Comparison of ENCODE assay signal across 19 mouse cellular contexts in the genomic region with DNA sequence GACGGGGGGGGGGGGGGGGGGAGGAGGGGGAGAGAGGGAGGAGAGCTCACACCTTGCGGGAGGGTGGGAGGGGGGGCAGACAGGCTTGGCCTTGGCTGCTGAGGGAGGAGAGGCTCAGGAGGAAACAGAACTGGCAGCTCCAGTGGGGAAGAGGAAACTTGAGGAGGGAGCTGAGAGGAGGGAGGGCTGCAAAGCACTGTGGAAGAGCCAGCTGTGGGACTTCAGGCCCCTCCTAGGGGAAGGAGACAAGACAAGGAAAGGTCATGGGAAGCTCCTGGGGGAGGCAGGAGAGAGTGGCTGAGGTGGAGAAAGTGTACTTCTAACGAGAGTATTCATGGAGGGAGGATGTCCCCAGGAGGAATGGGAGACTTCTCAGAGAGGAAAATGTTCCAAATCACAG. TPM values are rescaled to one million over a fixed set of nuclear protein-coding genes. Genes with fewer than 3 reads are reported as not detected.
DNase-seq lines count a peak whose midpoint lies in the region; ATAC-seq and TF ChIP-seq lines count a peak whose summit lies in the region.
"Had no signal": no experiment of that assay in that cellular context is flagged by ENCODE, and none has a peak within 500 bp of the region (broad histone marks: within the 10 kb centered on the region; RNA-seq: fewer than 3 reads in every experiment).

No protein-coding gene starts in this region.

- H3K36me3 ChIP-seq in forebrain, embryonic 11.5 days (ENCODE audit: control insufficient read depth, insufficient read depth, low read length) = no peaks in the 10 kb centered on the region
- H3K36me3 ChIP-seq in forebrain, embryonic 16.5 days (ENCODE audit: control insufficient read depth, insufficient read depth) = no peaks in the 10 kb centered on the region
- no peaks in the 10 kb centered on the region for H3K36me3 ChIP-seq in kidney, postnatal 0 days (ENCODE audit: insufficient read depth, low read length)
- H3K36me3 ChIP-seq in testis, adult 2 months (ENCODE audit: control insufficient read depth, insufficient read depth, low read length) = no peaks in the 10 kb centered on the region
- no peaks in the 10 kb centered on the region for H3K36me3 ChIP-seq in limb, embryonic 14.5 days (ENCODE audit: control insufficient read depth, insufficient read depth, low read length)
- H3K36me3 ChIP-seq: midbrain, embryonic 15.5 days had no signal

- no peaks in the 10 kb centered on the region for H3K4me1 ChIP-seq in forebrain, embryonic 11.5 days (replicated peaks; ENCODE audit: control insufficient read depth, insufficient read depth, low read length)
- peaks cover 13% of the 10 kb centered on the region for H3K4me1 ChIP-seq in forebrain, embryonic 16.5 days (replicated peaks; ENCODE audit: control insufficient read depth, insufficient read depth, low read length)
- peaks cover 11% of the 10 kb centered on the region; the same call in 1 of the 2 replicates for H3K4me1 ChIP-seq in kidney, postnatal 0 days (replicated peaks; ENCODE audit: insufficient read depth, low read length)
- H3K4me1 ChIP-seq in testis, adult 2 months (ENCODE audit: control insufficient read depth, insufficient read depth, low read length) = no peaks in the 10 kb centered on the region
- H3K4me1 ChIP-seq in limb, embryonic 14.5 days (ENCODE audit: control insufficient read depth, insufficient read depth, low read length) = peaks cover 7% of the 10 kb centered on the region; the same call in 1 of the 2 replicates

- no peak overlapping the region for H3K4me3 ChIP-seq in forebrain, embryonic 11.5 days (ENCODE audit: low read depth, low read length)
- no peak overlapping the region for H3K4me3 ChIP-seq in forebrain, embryonic 16.5 days (replicated peaks; ENCODE audit: low read length)
- H3K4me3 ChIP-seq in kidney, postnatal 0 days (replicated peaks; ENCODE audit: low read depth, low read length) = no peak overlapping the region
- peak overlapping the region; percentile 60 for H3K4me3 ChIP-seq in testis, adult 2 months (ENCODE audit: control insufficient read depth, low read depth, low read length)
- no peak overlapping the region for H3K4me3 ChIP-seq in limb, embryonic 14.5 days (replicated peaks; ENCODE audit: low read length)
- H3K4me3 ChIP-seq: midbrain, embryonic 15.5 days had no signal

- H3K9ac ChIP-seq in forebrain, embryonic 11.5 days (ENCODE audit: low read length) = no peak overlapping the region
- H3K9ac ChIP-seq in forebrain, embryonic 16.5 days (replicated peaks; ENCODE audit: low read depth, low read length) = no peak overlapping the region
- no peak overlapping the region for H3K9ac ChIP-seq in kidney, postnatal 0 days (ENCODE audit: low read depth, low read length)
- H3K9ac ChIP-seq in limb, embryonic 14.5 days (ENCODE audit: low read depth, low read length, severe bottlenecking) = no peak overlapping the region
- H3K9ac ChIP-seq: midbrain, embryonic 15.5 days had no signal

- intact Hi-C loops in left cerebral cortex, postnatal 36 days (cut with DNase I) = no loop called here

- no peak for TF ChIP-seq CTCF in kidney, postnatal 0 days (IDR thresholded peaks at IDR 0.05; ENCODE audit: low read depth)
- no peak for TF ChIP-seq CTCF in testis, adult 2 months (IDR thresholded peaks at IDR 0.05; ENCODE audit: control insufficient read depth, insufficient read depth, insufficient replicate concordance, low read depth, low read length)

- H3K27me3 ChIP-seq in forebrain, embryonic 11.5 days (ENCODE audit: control insufficient read depth, insufficient read depth, low read length) = no peaks in the 10 kb centered on the region
- H3K27me3 ChIP-seq in forebrain, embryonic 16.5 days (replicated peaks; ENCODE audit: control insufficient read depth, insufficient read depth, low read length) = no peaks in the 10 kb centered on the region
- H3K27me3 ChIP-seq in kidney, postnatal 0 days (ENCODE audit: insufficient read depth, low read length) = no peaks in the 10 kb centered on the region
- no peaks in the 10 kb centered on the region for H3K27me3 ChIP-seq in testis, adult 2 months (ENCODE audit: control insufficient read depth, insufficient read depth, low read length)
- no peaks in the 10 kb centered on the region for H3K27me3 ChIP-seq in limb, embryonic 14.5 days (ENCODE audit: control insufficient read depth, insufficient read depth, low read length)
- H3K27me3 ChIP-seq: midbrain, embryonic 15.5 days had no signal

- no peak overlapping the region for H3K27ac ChIP-seq in forebrain, embryonic 11.5 days (ENCODE audit: low read depth, low read length)
- no peak overlapping the region for H3K27ac ChIP-seq in forebrain, embryonic 16.5 days (ENCODE audit: low read length)
- H3K27ac ChIP-seq in kidney, postnatal 0 days = no peak overlapping the region
- no peak overlapping the region for H3K27ac ChIP-seq in testis, adult 2 months (ENCODE audit: control insufficient read depth, insufficient read depth, low read depth, low read length)
- no peak overlapping the region for H3K27ac ChIP-seq in limb, embryonic 14.5 days (replicated peaks; ENCODE audit: low read depth, low read length)
- H3K27ac ChIP-seq: midbrain, embryonic 15.5 days had no signal

- 0% methylated on average over 2 of the region's 3 CpGs for WGBS in forebrain, embryonic 11.5 days
- WGBS in forebrain, embryonic 16.5 days = 19% methylated on average over 1 of the region's 3 CpGs
- 0% methylated on average over 2 of the region's 3 CpGs for WGBS in kidney, postnatal 0 days
- WGBS in limb, embryonic 14.5 days = 0% methylated on average over 2 of the region's 3 CpGs

- no peak for ATAC-seq in forebrain, embryonic 11.5 days (replicated peaks; ENCODE audit: low FRiP score)
- ATAC-seq in forebrain, embryonic 16.5 days = no peak
- ATAC-seq in kidney, postnatal 0 days (replicated peaks; ENCODE audit: low FRiP score, low read depth) = peak; percentile 57; the same call in 1 of the 2 replicates
- ATAC-seq in limb, embryonic 14.5 days (ENCODE audit: low FRiP score, low read depth) = no peak
- ATAC-seq: midbrain, embryonic 15.5 days had no signal

- H3K9me3 ChIP-seq in forebrain, embryonic 11.5 days (ENCODE audit: control insufficient read depth, low read length) = no peaks in the 10 kb centered on the region
- H3K9me3 ChIP-seq in forebrain, embryonic 16.5 days (ENCODE audit: control insufficient read depth, low read length) = no peaks in the 10 kb centered on the region
- H3K9me3 ChIP-seq in kidney, postnatal 0 days (replicated peaks; ENCODE audit: low read length) = no peaks in the 10 kb centered on the region
- no peaks in the 10 kb centered on the region for H3K9me3 ChIP-seq in limb, embryonic 14.5 days (ENCODE audit: control insufficient read depth, low read length)
- H3K9me3 ChIP-seq: midbrain, embryonic 15.5 days had no signal

- DNase-seq in forebrain, embryonic 11.5 days (ENCODE audit: low spot score) = peak; percentile 47
- DNase-seq in kidney, postnatal 0 days (ENCODE audit: low spot score) = peak; percentile 87
- no peak for DNase-seq in kidney, postnatal 36 days
- no peak for DNase-seq in testis, postnatal 10 days (ENCODE audit: low spot score)
- no peak for DNase-seq in limb, embryonic 14.5 days (ENCODE audit: low spot score)
- DNase-seq in left cerebral cortex, postnatal 36 days (ENCODE audit: low spot score in 2 of 2) = no peak
- DNase-seq: adrenal gland, postnatal 36 days; cerebellum, adult 11 months; gastrocnemius, postnatal 36 days; heart, postnatal 36 days; kidney, adult 11 months; lung, adult 2 months had no signal

- no peak overlapping the region for H3K4me2 ChIP-seq in forebrain, embryonic 11.5 days (ENCODE audit: low read depth, low read length, severe bottlenecking)
- H3K4me2 ChIP-seq in forebrain, embryonic 16.5 days (ENCODE audit: low read length) = no peak overlapping the region
- H3K4me2 ChIP-seq in kidney, postnatal 0 days (ENCODE audit: low read length) = no peak overlapping the region
- 0 out of 2 replicates have a peak overlapping the region, but pooled peaks have one; percentile 17 for H3K4me2 ChIP-seq in limb, embryonic 14.5 days (replicated peaks; ENCODE audit: low read depth, low read length, severe bottlenecking)
- H3K4me2 ChIP-seq: midbrain, embryonic 15.5 days had no signal

- no peak for TF ChIP-seq POLR2A in testis, adult 2 months (IDR thresholded peaks at IDR 0.05; ENCODE audit: control insufficient read depth, low read depth, low read length)
- no peak for TF ChIP-seq POLR2A in limb, embryonic 14.5 days (IDR thresholded peaks at IDR 0.05; ENCODE audit: borderline replicate concordance, extremely low read depth, insufficient read depth, insufficient read length)

RNA-seq across cellular contexts. Expression of a gene that starts 6.7 kb away (rescaled TPM):
- not detected in 2 replicates for polyA plus RNA-seq in forebrain, embryonic 11.5 days (2014; fragmentation: Nextera tagmentation; extraction: Ambion mirVana)
- 0.21 and 0.49 TPM in 2 replicates for polyA plus RNA-seq in forebrain, embryonic 16.5 days (2015; fragmentation: Nextera tagmentation; extraction: Ambion mirVana)
- polyA plus RNA-seq in kidney, postnatal 0 days (2015; fragmentation: Nextera tagmentation; extraction: Ambion mirVana) = 0.66 and 0.78 TPM in 2 replicates
- 0.66 and 0.96 TPM in 2 replicates for polyA plus RNA-seq in testis, adult 2 months (2012; rRNA removed)
- polyA plus RNA-seq in limb, embryonic 14.5 days (2012; rRNA removed) = not detected in 2 replicates
- not detected in 2 replicates for polyA plus RNA-seq in limb, embryonic 14.5 days (2014; fragmentation: Nextera tagmentation; extraction: Ambion mirVana)
- not detected for total RNA-seq in left cerebral cortex, postnatal 36 days (2021)
- total RNA-seq: adrenal gland, postnatal 36 days; common myeloid progenitor, adult 5-6 weeks; gastrocnemius, postnatal 36 days; heart, postnatal 36 days; layer of hippocampus, postnatal 14 days had no signal
- polyA plus RNA-seq: frontal cortex, adult 2 months; limb, embryonic 11.5 days; lung, adult 2 months had no signal

RNA-seq across cellular contexts. Expression of a gene that starts 17.9 kb away (rescaled TPM):
- 7.4 and 9.2 TPM in 2 replicates for polyA plus RNA-seq in forebrain, embryonic 11.5 days (2014; fragmentation: Nextera tagmentation; extraction: Ambion mirVana)
- polyA plus RNA-seq in forebrain, embryonic 16.5 days (2015; fragmentation: Nextera tagmentation; extraction: Ambion mirVana) = 46.2 and 47.6 TPM in 2 replicates
- 4.7 and 4.8 TPM in 2 replicates for polyA plus RNA-seq in kidney, postnatal 0 days (2015; fragmentation: Nextera tagmentation; extraction: Ambion mirVana)
- 2.2 and 3.2 TPM in 2 replicates for polyA plus RNA-seq in testis, adult 2 months (2012; rRNA removed)
- polyA plus RNA-seq in limb, embryonic 14.5 days (2012; rRNA removed) = 3.5 TPM in 2 replicates
- polyA plus RNA-seq in limb, embryonic 14.5 days (2014; fragmentation: Nextera tagmentation; extraction: Ambion mirVana) = 1.9 and 2.7 TPM in 2 replicates
- total RNA-seq in left cerebral cortex, postnatal 36 days (2021) = 10 to 100 TPM; 20.0 to 23.9 TPM
- total RNA-seq: common myeloid progenitor, adult 5-6 weeks had no signal

Comparison
In these comparisons a context has a peak if more than half of its experiments do, and no peak if none do; other contexts are left out.
1. DNase-seq: peak in forebrain, embryonic 11.5 days (single experiment) and kidney, postnatal 0 days (single experiment); none in kidney, postnatal 36 days (0 of 2), testis, postnatal 10 days (single experiment), limb, embryonic 14.5 days (single experiment) and left cerebral cortex, postnatal 36 days (0 of 2).